Mouse (Mus musculus) large intestine, adult 2 months (tissue): Measurements from ENCODE around the gene Cidec. TPM values are rescaled to one million over a fixed set of nuclear protein-coding genes. Genes with fewer than 3 reads are reported as not detected.
A peak's percentile ranks its signal among the peaks of the same experiment; 100 is the strongest.

Source experiments
- DNase-seq: peaks from one replicate; pipeline ENCODE4 v3.0.0-alpha.2; 2012; ENCODE audit warnings: low read depth, low spot score
- WGBS: fragments of 180-500 bp; shearing (Covaris S2); methylation state at CpG from one replicate; pipeline ENCODE4 v1.1.7; 2018; 5-methylcytosine and 5-hydroxymethylcytosine counted together
- polyA plus RNA-seq: library from polyadenylated mRNA; depleted of rRNA; stranded (reverse); fragments of >200 nt; gene quantifications from 2 replicates; pipeline ENCODE4 v1.2.3, GENCODE M21; 2012

The Cidec gene
- polyA plus RNA-seq, 1 experiment: 49.1 TPM

DNA sequence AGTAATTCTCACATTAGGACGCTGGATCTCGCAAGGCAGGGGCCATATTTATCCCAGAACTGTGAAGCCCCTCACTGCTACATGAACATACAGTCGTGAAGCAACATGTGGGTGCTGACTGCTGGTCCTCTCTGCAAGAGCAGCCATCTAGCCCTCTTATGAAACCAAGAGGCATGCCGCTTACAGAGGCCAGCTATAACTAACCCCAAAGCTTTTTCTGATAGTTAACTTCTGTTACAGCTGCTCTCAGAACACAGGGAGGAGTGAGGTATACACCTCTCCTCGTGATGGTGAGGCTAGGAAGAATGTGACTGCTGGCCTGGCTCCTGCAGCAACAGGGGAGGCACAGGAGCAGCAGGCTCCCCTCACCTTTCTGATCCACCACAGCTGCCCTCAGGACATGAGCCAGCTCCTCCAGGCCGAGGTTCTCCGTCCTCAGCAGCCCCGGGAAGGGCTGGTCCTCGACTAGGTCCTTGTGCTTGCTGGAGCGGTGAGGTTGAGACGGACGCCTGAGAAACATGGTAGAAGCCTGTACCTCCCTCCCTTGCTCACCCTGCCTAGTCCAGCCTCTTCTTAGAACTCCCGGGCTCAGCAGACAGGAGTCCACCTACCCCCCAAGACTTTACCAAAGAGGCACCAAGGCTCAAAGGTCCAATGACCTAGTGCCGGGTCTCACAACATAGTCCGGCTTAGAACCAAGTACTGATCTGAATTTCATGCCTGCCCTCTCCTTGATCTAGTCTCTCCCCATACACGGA, 16.9 kb downstream of the Cidec start:
- WGBS: 8% methylated on average over 16 of the region's 16 CpGs
- no peak for DNase-seq

DNA sequence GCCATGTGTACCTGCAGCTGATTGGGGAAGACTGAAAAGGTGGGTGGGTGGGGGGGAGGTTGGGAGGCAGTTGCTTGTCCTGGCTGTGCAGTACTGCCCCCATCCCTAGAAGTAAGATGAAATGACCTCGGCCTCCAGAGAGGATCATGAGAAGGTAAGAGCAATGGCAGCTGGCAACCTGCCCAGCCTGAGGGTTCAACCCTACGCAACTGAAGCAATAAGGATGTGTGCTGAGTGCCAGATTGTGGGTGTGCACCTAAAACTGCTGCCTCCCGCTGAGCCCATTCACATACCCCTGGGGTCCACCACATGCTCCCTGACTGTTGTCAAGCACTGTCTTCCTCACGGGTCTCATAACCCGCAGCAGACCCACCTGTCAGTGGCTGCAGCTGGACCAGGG, 19.1 kb downstream of the Cidec start:
- 33% methylated on average over 5 of the region's 5 CpGs for WGBS
- DNase-seq: peak; percentile 64

DNA sequence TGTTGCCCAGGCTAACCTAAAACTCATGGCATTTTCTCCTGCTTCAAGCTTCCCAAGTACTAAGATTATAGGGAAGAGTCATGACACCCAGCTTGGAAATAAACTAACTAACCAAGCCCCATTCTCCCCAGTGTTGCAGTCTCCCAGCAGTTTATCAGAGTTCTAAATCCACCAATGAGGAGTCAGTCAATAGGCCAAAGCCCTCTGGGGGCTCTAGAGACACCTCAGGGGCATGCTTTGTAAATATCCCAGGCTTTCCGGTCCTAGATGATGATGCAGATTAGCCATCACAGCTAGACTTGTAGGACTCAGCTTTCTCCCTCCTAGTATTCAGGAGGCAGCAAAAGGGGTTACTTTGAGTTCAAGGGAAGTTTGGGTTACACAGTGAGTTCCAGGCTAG, 25.6 kb downstream of the Cidec start:
- WGBS: 62% methylated on average over 1 of the region's 1 CpGs
- DNase-seq: no peak

DNA sequence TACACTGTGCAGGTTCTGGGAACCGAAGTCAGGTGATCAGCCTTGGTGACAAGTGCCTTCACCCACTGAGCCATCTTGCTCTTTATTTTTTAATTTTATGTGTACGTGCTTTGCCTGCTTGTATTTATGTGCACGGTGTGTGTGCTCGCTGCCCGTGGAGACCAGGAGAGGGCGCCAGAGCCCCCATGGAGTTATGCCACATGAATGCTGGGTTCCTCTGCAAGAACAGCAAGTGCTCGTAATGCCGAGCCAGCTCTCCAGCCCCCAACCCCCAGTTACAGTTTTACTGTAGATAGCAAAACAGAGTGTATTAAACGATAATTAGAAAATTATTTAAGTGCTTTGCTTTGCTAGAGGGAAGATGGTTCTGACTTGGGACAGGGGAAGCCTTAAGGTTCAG, 28.9 kb downstream of the Cidec start:
- WGBS: 91% methylated on average over 9 of the region's 9 CpGs
- DNase-seq: no peak

DNA sequence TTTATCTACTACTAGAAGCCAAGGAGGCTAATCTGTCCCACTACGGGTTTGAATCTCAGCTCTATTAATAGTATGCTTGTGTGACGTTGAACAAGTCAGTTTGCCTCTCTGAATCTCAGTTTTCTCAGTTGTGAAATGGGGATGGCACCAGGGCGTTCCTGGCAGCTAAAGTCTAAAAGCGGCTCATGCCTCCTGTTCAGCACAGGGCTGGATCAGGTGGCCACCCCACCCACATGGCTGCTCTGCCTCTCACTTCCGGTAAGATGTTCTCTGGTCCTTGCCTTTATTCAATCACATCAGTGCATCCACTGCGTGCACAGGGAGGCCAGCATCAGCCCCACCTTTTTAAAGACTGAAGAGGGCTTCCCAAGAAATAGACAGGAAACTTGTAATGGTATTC, 30.1 kb downstream of the Cidec start:
- 87% methylated on average over 6 of the region's 6 CpGs for whole genome bisulfite sequencing

DNA sequence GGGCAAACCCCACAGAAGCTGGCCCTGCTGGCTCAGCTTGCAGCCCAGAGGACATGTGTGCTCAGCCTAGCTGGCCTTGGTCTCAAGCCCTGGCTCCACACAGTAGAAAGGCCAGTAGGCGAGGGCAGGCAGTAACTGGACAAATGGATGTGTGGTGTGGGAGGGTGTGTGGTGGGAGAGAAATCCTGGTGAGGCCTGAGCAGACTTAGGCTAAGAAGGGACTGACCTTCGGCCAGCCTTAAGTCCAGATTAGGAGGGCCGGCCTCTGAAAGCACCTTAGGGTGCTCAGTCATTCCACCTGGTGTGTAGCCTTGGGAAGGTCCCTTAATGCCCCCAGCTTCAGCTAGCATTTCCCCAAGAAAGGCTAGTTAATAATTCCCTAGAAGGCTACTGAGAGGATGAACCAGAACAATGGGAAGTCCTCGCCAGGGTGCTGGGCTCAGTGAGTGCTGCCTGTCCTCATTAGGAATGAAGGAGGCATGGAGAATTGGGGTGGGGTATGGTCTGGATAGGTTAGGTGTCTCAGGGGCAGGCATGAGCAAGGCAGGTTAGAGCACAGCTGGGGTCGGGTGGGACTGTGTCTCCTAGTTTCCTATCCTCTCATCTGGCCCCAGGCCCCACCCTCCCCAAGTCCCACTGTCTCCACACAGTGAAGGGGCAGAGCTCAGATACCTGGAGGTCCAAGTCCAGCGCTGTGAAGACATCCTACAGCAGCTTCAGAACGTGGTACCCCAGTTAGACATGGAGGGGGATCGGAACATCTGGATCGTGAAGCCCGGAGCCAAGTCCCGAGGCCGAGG, 30.7 kb downstream of the Cidec start:
- WGBS: 63% methylated on average over 12 of the region's 12 CpGs
- DNase-seq: no peak

More for the DNA sequence above, 30.1 kb downstream of the Cidec start:
- no peak for DNase-seq

DNA sequence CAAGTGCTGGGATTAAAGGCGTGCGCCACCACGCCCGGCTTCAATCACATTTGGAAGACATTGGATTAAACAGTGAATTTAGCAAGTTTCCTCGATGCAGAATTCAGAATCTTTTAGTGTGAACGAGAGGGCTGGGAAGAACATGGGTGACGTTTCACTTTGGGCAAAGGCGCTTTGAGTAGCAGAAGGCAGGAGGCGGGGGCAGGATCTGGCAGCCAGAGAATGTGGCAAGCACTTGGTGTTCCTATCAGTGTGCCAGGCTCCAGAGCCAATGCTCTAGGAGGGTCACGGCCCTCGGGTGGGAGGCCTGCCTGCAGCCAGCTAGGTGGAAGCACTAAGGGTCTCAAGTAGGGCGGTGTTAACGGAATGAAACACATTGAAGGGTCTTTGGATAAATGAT, 33.5 kb downstream of the Cidec start:
- DNase-seq: no peak

DNA sequence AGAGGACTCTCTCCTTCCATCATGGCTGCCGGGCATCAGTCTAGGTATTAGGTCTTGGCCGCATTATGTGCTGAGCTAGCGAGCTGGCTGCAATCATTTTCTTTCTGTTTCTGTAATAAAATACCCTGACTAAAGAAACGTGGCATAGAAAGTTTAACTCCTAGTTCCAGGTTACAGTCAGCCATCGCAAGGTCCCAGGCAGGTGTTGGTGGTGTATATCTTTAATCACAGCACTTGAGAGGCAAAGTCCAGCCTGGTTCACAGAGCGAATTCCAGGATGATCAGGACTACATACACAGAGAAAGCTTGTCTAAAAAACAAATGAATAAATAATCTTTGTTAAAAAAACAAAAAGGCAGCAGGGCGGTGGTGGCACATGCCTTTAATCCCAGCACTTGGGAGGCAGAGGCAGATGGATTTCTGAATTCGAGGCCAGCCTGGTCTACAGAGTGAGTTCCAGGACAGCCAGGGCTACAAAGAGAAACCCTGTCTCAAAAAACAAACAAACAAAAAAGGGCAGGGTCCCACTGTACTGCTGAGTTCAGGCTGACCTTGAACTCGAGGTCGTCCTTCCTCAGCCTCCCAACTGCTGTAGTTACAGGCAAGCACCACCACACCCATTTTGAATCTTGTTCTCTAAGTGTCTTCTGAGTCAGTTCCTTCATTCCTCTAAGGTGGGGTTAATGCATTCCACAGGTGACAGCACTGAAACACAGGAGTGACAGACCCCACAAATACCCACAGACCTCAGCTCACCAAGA, 39.1 kb downstream of the Cidec start:
- WGBS: 53% methylated on average over 10 of the region's 10 CpGs
- DNase-seq: no peak

More for the DNA sequence above, 33.5 kb downstream of the Cidec start:
- WGBS: 94% methylated on average over 13 of the region's 13 CpGs

DNA sequence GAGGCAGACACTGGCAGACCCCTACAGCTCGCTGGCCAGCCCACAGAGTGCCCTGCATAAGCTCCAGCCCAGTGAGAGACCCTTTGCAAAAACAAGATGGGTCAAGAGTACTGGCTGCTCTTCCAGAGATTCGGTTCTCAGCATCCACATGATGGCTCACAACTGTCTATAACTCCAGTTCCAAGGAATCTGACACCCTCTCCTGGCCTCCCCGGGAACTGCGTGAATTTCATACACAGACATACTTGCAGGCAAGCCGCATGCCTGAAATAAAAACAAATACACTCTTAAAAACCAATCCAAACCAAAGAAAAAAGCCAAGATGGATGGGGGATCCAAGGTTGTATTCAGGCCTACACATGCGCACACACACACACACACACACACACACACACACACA, 40.1 kb downstream of the Cidec start:
- DNase-seq: no peak
- 91% methylated on average over 6 of the region's 6 CpGs for WGBS

DNA sequence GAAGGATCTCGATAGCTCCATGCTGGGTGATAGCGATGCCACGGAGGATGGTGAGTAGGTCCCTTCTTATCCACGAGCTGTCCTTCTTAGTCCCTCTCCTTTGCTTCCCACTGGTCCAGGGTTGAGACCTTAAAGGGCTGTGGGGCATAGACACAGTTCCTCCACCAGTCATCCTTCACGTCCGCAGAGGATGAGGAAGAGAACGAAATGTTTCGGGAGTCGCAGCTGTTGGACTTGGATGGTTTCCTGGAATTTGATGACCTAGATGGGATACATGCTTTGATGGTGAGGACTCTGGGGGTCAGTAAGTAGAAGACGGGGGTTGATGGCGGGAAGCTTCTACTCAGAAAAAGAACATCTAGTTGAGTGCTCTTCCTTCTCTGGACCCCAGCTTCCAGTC, 40.7 kb downstream of the Cidec start:
- 89% methylated on average over 11 of the region's 11 CpGs for WGBS
- no peak for DNase-seq

DNA sequence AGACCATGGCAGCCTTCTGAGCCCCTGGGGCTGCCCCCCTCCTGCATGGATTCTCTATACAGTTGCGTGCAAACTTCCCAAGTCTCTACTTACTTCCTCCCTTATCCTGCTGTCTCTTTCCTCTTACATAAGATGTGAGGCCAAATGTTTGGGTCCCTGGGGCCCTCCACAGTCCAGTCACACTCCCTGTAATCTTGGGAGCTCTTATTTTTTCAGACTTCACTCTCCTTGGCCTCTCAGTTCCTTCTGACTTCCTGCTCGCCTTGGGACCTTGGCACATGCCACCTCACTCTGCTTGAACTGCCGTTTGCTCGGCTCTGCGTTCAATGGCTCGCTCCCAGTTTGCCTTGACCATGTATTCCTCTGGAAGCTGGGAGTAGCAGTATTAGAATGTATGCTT, 41.6 kb downstream of the Cidec start:
- WGBS: 83% methylated on average over 6 of the region's 6 CpGs
- DNase-seq: no peak

DNA sequence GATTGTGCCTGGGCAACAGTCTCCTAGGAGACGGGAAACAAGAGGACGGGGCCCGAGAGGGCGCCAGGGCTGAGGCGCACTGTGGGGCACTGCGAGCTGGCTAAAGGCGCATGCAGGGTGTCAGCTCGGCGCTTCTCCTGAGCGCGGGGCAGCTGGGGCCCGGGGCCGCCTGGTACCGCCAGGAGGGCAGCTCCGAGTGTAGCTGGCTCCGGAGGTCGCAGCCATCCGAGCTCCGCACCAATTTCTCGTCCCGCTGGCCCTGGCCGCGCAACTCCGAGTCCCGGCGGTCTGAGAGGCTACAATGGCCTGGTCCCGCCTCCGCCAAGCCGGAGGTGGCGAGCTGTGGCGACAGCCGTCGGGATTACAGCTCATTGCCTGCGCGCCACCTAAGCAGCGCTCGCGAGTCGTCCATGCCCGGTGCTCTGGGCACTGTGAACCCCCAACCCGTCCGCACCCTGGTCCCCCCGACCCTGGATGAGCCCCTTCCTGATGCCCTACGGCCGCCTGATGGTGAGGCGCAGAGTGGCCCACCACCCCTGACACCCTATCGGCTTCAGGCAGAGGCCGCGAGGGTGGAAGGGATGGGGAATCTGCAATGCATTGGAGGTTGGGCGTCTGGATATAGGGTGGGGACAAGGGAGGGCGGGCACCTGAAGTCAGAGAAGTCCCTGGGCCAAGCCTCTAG, 43.0 kb downstream of the Cidec start:
- 8% methylated on average over 51 of the region's 51 CpGs for WGBS
- DNase-seq: no peak

DNA sequence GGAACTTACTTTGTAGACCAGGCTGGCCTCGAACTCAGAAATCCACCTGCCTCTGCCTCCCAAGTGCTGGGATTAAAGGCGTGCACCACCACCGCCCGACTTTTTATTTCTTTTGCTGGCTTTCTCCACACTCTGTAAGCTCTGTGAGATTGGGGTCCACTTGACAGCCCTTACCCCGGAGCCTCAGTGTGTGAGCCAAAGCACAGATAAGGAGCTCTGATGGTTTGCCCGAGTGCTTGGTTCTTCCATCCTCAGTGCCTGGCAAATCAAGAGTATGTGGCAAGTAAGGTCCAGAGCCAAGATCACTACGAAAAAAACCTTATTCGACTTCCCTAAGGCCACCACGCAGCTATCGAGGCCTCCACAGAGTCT, 43.6 kb downstream of the Cidec start:
- DNase-seq: no peak
- WGBS: 25% methylated on average over 10 of the region's 10 CpGs

DNA sequence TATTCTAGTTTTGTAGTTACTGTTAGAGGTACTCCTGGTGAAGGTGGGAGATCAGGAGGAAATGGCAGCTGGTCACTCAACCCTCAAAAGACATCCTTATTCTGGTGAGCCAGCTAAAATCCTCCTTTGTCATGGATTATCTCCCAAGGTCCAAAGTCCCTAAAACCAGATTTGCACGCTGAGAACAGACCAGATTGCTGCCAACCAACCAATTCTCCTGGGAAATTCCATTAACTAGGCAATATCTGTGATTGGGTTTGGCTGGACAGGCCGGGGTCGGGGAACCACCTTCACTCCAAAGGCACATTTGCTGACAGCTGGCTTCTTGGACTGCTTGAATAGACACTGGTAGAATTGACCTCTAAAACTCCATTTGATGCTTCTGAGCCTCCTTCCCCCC, 44.8 kb downstream of the Cidec start:
- DNase-seq: no peak
- 66% methylated on average over 3 of the region's 3 CpGs for WGBS

DNA sequence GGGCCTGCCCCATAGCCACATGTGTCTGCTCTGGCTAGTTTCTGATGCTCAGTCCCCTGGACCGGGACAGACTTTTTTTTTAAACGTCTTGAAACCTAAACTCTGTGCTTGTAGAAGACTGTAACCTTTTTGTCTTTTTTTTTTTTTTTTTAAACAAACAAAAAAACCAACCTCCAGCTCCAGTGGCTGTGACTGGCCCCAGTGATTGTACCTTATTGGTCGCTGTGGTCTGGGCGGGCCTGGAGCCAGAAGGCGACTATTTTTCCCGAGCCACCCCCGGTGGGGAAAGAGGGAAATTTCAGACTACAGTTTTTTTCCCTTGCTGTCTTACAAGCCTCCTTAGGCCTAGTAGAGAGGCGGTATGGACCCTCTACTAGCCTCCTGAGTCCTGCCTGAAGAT, 46.6 kb downstream of the Cidec start, which contains the start of gene Ttll3:
TSS of gene Ttll3 (plus strand) at position 301 of the 400 bp plus-strand sequence.
- WGBS: 66% methylated on average over 8 of the region's 8 CpGs

DNA sequence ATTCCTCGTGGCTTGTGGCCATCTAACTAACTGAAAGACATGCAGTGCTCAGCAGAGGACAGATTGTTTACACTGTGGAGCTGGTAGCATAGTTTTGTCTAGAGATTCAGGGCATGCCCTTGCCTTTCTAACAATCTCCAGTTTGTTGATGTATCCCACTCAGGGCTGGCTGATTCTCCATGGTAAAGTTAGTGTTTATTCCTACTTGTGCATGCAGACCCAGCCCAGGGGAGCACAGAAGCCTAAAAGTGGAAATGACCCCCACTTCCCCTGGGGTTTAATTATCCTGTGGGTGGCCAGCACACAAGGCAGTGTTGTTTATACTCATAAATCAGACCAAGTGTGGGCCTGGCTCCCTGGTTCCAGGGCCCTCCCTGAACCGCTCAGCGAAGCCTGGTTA, 49.5 kb downstream of the Cidec start:
- 61% methylated on average over 3 of the region's 3 CpGs for WGBS
- DNase-seq: no peak

More for the DNA sequence above, 46.6 kb downstream of the Cidec start, which contains the start of gene Ttll3:
- no peak for DNase-seq

DNA sequence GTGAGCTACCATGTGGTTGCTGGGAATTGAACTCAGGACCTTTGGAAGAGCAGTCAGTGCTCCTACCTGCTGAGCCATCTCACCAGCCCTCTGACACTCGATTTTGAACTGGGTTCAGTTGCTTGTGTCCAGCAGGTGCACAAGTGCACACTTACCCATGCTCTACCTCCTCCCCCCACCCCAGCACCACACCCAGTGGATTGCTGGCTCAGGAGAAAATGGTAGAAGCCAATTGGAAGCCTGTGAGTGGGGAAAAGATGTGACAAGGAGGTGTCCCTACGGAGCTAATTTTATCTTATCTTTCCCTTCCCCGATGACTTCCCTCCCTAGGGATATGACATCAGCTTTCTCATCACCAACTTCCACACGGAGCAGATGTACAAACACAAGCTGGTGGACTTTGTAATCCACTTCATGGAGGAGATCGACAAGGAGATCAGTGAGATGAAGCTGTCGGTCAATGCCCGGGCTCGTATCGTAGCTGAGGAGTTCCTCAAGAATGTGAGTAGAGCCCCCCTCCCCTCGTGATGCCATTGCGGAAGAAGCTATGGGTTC, 50.3 kb downstream of the Cidec start:
- 59% methylated on average over 11 of the region's 11 CpGs for WGBS

DNA sequence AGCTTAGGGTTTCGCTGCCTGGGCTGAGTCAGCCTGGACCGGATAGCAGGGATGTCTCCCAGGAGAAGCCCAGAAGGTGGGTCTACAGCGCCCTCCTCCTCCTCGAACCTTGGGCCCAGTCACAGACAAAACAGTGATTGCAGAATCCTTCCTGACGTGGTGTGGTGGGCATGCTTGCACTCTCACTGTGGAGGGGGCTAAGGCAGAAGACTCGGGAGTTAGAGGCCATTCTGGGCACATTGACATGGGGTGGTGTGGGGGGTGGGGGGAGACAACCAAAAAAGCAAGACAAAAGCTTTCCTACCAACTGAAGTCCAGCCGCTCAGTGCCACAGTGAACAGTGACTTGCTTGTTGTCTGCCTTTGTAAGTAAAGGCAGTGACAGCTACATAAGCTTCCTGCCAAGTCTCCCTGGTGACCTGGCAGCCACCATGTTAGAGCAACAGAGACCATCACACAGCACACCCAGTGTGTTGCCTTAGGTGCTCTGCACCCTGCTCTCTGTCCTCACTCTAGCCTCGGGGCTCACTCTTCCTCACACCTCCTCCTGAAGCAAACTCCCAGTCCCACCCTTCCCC, 51.1 kb downstream of the Cidec start:
- DNase-seq: no peak
- 90% methylated on average over 8 of the region's 8 CpGs for WGBS

More for the DNA sequence above, 50.3 kb downstream of the Cidec start:
- DNase-seq: no peak

DNA sequence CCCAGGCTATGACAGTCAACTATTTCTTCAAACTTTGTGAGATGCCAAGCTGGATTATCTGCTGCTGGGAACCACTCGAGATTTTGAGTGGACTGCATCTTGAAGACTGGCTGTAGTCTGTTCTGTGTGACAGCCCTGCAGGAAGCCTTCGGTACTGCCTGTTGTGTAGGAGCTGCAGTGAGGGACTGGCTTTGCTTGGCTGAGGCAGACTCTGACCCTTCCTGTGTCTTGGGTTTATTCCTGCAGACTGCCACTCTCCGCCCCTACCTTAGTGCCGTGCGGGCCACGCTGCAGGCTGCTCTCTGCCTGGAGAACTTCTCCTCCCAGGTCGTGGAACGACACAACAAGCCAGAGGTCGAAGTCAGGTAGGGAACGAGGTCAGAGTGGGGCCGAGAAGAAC, 55.1 kb downstream of the Cidec start:
- 75% methylated on average over 11 of the region's 11 CpGs for WGBS
- no peak for DNase-seq
